18 mouse cellular contexts compared by ENCODE assay signal in genomic region chr6:98246449-98246848, GRCm38 (mm10).
"Had no signal": no experiment of that assay in that cellular context is flagged by ENCODE, and none has a peak within 500 bp of the region (broad histone marks: within the 10 kb centered on the region; RNA-seq: fewer than 3 reads in every experiment).

No protein-coding gene starts in this region.

- H3K27me3 ChIP-seq: kidney, embryonic 15.5 days; limb, embryonic 13.5 days; liver, embryonic 12.5 days; liver, embryonic 15.5 days had no signal

- H3K4me3 ChIP-seq: kidney, embryonic 15.5 days; limb, embryonic 10.5 days; limb, embryonic 13.5 days; liver, embryonic 12.5 days; liver, embryonic 15.5 days had no signal

- ATAC-seq: liver, embryonic 12.5 days had no signal

- H3K4me2 ChIP-seq: kidney, embryonic 15.5 days; limb, embryonic 13.5 days; liver, embryonic 12.5 days; liver, embryonic 15.5 days; midbrain, embryonic 11.5 days had no signal

- DNase-seq: kidney, adult 11 months; kidney, adult 8-10 months; kidney, postnatal 10 days; kidney, postnatal 36 days; layer of hippocampus, postnatal 36 days; liver; lung, adult 2 months; lung, postnatal 14 days; lung, postnatal 4 days; midbrain, embryonic 14.5 days; thymus, adult 2 months; thymus, postnatal 25 days had no signal

- H3K9me3 ChIP-seq: kidney, embryonic 15.5 days; limb, embryonic 10.5 days; limb, embryonic 13.5 days; liver, embryonic 12.5 days; liver, embryonic 15.5 days had no signal

- H3K4me1 ChIP-seq: kidney, embryonic 15.5 days; liver, embryonic 12.5 days; liver, embryonic 15.5 days had no signal

- H3K36me3 ChIP-seq: kidney, embryonic 15.5 days; limb, embryonic 10.5 days; limb, embryonic 13.5 days; liver, embryonic 12.5 days; liver, embryonic 15.5 days had no signal

- H3K27ac ChIP-seq: kidney, embryonic 15.5 days; limb, embryonic 10.5 days; limb, embryonic 13.5 days; liver, embryonic 12.5 days; liver, embryonic 15.5 days had no signal

- H3K9ac ChIP-seq: kidney, embryonic 15.5 days; limb, embryonic 13.5 days; liver, embryonic 12.5 days; liver, embryonic 15.5 days had no signal
